Mouse (Mus musculus): ENCODE data around the gene Vmn1r49.
"Not testable (repeated sequence)": the region's sequence is repeated elsewhere in the genome, so short reads cannot be mapped to it uniquely, and the experiment has no call there.

Vmn1r49 gene

GRCm38 (mm10) chr6:90078406-90078805, at the start of gene Vmn1r49:
Vmn1r49 (minus strand) TSS chr6:90078506.
- no peak for DNase-seq

DNA sequence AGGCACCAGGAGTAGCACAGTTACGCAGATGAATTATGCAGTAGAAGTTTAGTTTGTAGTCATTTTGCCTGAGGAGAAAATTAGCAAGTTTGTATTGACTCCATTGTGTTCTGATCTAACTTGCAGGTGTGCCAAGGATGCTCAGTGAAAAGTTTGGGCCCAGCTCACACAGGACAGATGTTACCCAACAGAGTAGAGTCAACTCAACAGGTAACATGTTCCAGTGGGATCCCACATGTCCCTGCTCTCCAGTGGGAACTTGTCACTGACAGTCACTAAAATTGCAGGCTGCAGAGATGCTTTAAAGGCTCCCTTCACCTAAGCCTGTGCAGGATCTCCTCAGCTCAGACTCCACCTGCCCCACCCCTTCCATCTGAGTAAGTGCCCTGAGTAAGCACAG, 44.0 kb upstream of the Vmn1r49 start, which contains the start of gene Vmn1r51:
TSS of gene Vmn1r51 (plus strand) at position 301 of the 400 bp plus-strand sequence.
- DNase-seq: not testable (repeated sequence)

DNA sequence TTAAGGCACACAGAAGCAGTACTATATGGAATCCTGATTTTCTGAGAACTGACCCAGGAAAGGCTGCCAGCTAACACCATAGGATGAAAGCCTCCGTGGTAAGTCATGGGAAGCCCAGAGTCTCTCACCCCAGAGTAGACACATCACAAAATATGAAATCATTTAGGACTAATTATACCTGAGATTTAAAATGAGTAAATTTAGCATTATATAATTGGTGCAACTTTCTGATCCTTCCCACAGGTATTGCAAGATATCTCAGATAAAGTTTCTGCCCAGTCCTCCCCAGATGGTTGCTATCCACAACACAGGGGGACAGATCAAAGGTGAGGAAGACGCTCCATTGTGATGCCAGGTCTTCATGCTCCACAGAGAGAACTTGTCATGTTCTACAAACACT, 22.8 kb upstream of the Vmn1r49 start, which contains the start of gene Vmn1r50:
TSS of gene Vmn1r50 (plus strand) at position 301 of the 400 bp plus-strand sequence.
- no peak for DNase-seq

- DNase-seq: no peak
These were observed 22.3 kb upstream of the Vmn1r49 start for GRCm38 (mm10) chr6:90100566-90100965.

GRCm38 (mm10) chr6:90036741-90037140, 41.6 kb downstream of the Vmn1r49 start, which contains the start of gene Vmn1r48:
Vmn1r48 (minus strand) TSS chr6:90036841.
- DNase-seq: not testable (repeated sequence)
